Mouse (Mus musculus): Measurements from ENCODE around the gene Six2. TPM values are rescaled to one million over a fixed set of nuclear protein-coding genes. Genes with fewer than 3 reads are reported as not detected.
"Not testable (repeated sequence)": the region's sequence is repeated elsewhere in the genome, so short reads cannot be mapped to it uniquely, and the experiment has no call there.

The Six2 gene
- total and polyA plus RNA-seq, 2 experiments from 2014 or later = 0.08 to 0.10 TPM

DNA sequence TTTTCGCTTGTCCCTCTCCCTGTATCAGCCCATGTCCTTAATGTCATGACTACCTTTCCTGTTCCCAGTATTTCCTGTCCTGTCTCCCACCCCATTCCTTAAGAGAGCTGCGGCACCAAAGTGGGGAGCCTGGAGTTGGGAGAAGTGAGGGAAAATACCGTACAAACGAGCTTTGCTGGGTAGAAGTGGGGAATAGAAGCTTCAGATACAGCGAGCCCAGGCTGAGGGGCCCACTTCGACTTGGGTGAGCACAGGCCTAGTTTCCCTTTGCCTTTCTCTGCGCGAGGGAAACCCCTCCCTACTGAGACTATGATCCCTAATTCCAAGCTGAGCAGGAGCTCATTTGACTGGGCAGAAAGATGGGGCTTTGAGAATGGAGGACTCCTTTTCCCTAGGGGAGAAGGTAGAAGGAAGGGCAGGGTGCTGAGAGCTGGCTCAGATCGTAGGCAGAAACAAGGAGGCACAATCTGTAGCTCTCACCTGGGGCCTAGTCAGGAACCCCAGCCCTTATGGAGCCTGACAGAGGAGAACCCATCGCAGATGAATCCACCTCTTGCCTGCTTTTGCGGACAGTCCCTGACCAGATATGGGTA is 2.3 kb downstream of the Six2 start:
- Histone ChIP-seq H3K4me2 (ENCODE audit: low read depth, low read length) (no peak overlapping the region), H3K4me3 (ENCODE audit: low read depth, low read length) (no peak overlapping the region), H3K27ac (ENCODE audit: low read depth) (no peak overlapping the region), H3K9ac (replicated peaks; ENCODE audit: low read depth, low read length) (no peak overlapping the region), H3K27me3 (ENCODE audit: control insufficient read depth, insufficient read depth, low read length) (peaks cover 98% of the 10 kb centered on the region), H3K36me3 (replicated peaks; ENCODE audit: control insufficient read depth, insufficient read depth, low read length) (no peaks in the 10 kb centered on the region), H3K4me1 (ENCODE audit: control insufficient read depth, insufficient read depth) (peaks cover 12% of the 10 kb centered on the region; the same call in 1 of the 2 replicates), H3K9me3 (replicated peaks; ENCODE audit: control insufficient read depth, low read length) (no peaks in the 10 kb centered on the region)
- DNase-seq (ENCODE audit: low spot score) (no peak), ATAC-seq (ENCODE audit: insufficient read depth, low read depth) (no peak)
- 11% methylated on average over 11 of the region's 11 CpGs for WGBS
- TF ChIP-seq EP300 (IDR thresholded peaks at IDR 0.05; ENCODE audit: low read depth) (no peak), CTCF (IDR thresholded peaks at IDR 0.05; ENCODE audit: low read depth) (no peak)

DNA sequence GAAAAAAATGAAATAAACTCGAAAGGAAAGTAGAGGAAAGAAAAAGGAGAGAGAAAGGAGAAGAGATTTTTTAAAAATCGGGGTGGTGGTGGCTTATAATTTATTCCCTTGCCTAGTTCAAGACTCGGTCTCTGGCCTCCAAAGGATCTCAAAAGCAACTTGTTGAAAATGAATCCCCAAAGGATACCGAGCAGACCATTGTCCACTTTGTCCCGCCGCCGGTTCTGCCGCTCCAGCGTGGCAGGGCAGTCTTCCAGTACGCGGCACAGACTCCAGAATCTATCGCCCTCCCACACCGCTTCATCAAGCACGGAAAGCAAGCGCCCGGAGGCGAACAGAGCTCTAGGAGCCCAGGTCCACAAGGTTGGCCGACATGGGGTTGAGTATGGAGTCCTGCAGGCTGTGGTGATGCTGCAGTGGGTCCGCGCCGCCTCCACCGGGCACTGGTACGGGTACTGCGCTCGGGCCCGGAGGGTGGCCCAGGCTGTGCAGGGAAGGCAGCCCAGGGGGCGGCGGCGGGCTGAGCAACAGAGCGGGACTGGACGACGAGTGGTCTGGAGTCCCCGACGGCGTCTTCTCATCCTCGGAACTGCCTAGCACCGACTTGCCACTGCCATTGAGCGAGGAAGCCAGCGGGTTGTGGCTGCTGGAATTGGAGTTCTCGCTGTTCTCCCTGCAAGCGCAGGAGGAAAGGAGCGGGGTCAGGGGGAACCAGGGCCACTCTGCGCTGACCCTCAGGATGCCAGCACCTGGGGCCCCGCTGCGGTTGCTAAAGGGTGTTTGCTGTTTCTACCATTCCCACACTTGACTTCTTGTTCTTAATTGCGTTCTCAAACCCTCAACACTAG is 3.0 kb downstream of the Six2 start:
- H3K9me3 ChIP-seq (replicated peaks; ENCODE audit: control insufficient read depth, low read length) = no peaks in the 10 kb centered on the region
- no peak overlapping the region for H3K9ac ChIP-seq (replicated peaks; ENCODE audit: low read depth, low read length)
- WGBS = 2% methylated on average over 46 of the region's 46 CpGs
- peaks cover 12% of the 10 kb centered on the region; the same call in 1 of the 2 replicates for H3K4me1 ChIP-seq (ENCODE audit: control insufficient read depth, insufficient read depth)
- H3K4me2 ChIP-seq (ENCODE audit: low read depth, low read length) = no peak overlapping the region
- H3K27ac ChIP-seq (ENCODE audit: low read depth) = no peak overlapping the region
- 0 out of 2 replicates have a peak overlapping the region, but pooled peaks have one; percentile 12 for H3K4me3 ChIP-seq (ENCODE audit: low read depth, low read length)
- no peaks in the 10 kb centered on the region for H3K36me3 ChIP-seq (replicated peaks; ENCODE audit: control insufficient read depth, insufficient read depth, low read length)
- TF ChIP-seq CTCF (IDR thresholded peaks at IDR 0.05; ENCODE audit: low read depth) (no peak), EP300 (IDR thresholded peaks at IDR 0.05; ENCODE audit: low read depth) (no peak)
- ATAC-seq (ENCODE audit: insufficient read depth, low read depth) (no peak), DNase-seq (ENCODE audit: low spot score) (no peak)
- peaks cover 98% of the 10 kb centered on the region for H3K27me3 ChIP-seq (ENCODE audit: control insufficient read depth, insufficient read depth, low read length)

DNA sequence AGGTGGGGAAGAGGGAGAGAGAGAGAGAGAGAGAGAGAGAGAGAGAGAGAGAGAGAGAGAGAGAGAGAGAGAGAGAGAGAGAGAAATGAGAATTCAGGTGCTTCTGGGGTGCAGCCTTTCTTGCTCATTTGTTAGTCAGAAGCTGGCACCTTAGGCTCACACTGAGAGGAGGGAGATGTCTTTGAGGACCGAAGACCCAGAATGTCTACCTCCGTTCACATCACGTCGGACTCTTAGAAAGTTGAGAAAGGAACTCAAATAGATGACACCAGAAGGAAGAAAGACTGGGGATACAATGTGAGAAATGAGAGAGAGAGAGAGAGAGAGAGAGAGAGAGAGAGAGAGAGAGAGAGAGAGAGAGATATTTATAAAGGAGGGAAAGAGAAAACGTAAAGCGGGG is 3.6 kb downstream of the Six2 start:
- peaks cover 12% of the 10 kb centered on the region; the same call in 1 of the 2 replicates for H3K4me1 ChIP-seq (ENCODE audit: control insufficient read depth, insufficient read depth)
- H3K9me3 ChIP-seq (replicated peaks; ENCODE audit: control insufficient read depth, low read length); DNase-seq (ENCODE audit: low spot score); H3K4me2 ChIP-seq (ENCODE audit: low read depth, low read length); H3K9ac ChIP-seq (replicated peaks; ENCODE audit: low read depth, low read length); H3K4me3 ChIP-seq (ENCODE audit: low read depth, low read length); ATAC-seq (ENCODE audit: insufficient read depth, low read depth); H3K27ac ChIP-seq (ENCODE audit: low read depth); H3K36me3 ChIP-seq (replicated peaks; ENCODE audit: control insufficient read depth, insufficient read depth, low read length): not testable (repeated sequence)
- peaks cover 98% of the 10 kb centered on the region for H3K27me3 ChIP-seq (ENCODE audit: control insufficient read depth, insufficient read depth, low read length)
- 4% methylated on average over 6 of the region's 6 CpGs for WGBS

DNA sequence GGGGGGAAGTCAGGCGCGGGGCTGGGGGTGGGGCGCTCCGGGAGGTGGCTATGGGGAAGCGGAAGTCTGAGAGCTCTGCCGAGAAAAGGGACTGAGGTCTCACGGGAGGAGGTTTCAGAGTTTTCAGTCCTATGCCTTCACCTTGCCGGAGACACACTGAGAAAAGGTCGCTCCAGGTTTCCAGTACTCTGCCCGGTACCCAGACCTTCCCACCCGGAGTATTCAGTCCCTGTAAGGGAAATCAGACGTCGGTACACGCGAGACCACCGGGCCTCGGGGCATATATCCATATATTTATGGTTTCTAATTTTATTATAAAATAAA is 4.1 kb downstream of the Six2 start:
- Histone ChIP-seq H3K27me3 (ENCODE audit: control insufficient read depth, insufficient read depth, low read length) (peaks cover 98% of the 10 kb centered on the region), H3K9ac (replicated peaks; ENCODE audit: low read depth, low read length) (no peak overlapping the region), H3K4me2 (ENCODE audit: low read depth, low read length) (no peak overlapping the region), H3K4me1 (ENCODE audit: control insufficient read depth, insufficient read depth) (peaks cover 12% of the 10 kb centered on the region; the same call in 1 of the 2 replicates), H3K27ac (ENCODE audit: low read depth) (no peak overlapping the region), H3K9me3 (replicated peaks; ENCODE audit: control insufficient read depth, low read length) (no peaks in the 10 kb centered on the region), H3K4me3 (ENCODE audit: low read depth, low read length) (no peak overlapping the region), H3K36me3 (replicated peaks; ENCODE audit: control insufficient read depth, insufficient read depth, low read length) (no peaks in the 10 kb centered on the region)
- 1% methylated on average over 17 of the region's 17 CpGs for WGBS
- ATAC-seq (ENCODE audit: insufficient read depth, low read depth) = no peak
- DNase-seq (ENCODE audit: low spot score) = no peak
- TF ChIP-seq CTCF (IDR thresholded peaks at IDR 0.05; ENCODE audit: low read depth) (no peak), EP300 (IDR thresholded peaks at IDR 0.05; ENCODE audit: low read depth) (no peak)

DNA sequence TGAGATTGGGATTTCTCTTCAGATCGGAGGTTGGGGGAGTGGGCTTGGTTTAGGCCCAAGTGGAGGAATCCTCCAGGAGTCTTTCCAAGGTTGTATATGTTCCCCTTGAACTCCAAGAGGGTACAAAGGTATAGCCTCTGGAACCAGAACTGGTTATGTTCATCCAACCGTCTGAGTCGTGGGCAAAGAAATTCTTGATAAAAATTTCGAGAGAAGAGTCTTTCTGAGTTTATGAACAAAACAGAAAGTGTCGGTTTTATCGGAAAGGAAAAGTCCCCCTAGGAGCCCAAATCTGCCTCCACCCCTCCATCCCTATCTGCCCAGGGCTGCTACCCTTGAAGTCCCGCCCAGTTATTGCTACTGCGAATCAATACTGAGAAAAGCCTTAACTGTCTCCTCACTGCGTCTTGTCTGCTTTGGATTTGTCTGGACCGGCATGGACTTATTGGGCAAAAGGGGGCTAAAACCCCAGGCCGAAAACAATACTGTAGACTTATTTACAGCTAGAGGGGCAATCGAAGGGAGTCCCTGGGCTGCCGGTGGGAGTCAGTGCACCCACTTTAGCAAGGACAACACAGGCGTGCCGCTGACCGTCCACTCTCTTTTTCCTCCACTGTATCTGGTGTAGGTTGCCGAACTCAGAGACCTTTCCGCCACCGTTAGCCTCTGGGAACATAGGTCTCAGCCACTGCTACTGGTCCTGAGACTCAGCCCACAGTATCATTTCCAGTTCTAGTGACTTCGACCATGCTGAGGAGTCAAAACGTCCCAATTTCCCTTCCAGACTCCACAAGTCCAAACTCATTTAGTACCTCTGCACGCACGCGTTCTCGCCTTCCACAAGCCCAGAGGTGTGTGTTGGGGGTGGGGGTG is 4.7 kb downstream of the Six2 start:
- ATAC-seq (ENCODE audit: insufficient read depth, low read depth) (no peak), DNase-seq (ENCODE audit: low spot score) (no peak)
- TF ChIP-seq EP300 (IDR thresholded peaks at IDR 0.05; ENCODE audit: low read depth) (no peak), CTCF (IDR thresholded peaks at IDR 0.05; ENCODE audit: low read depth) (no peak)
- H3K4me1 ChIP-seq (ENCODE audit: control insufficient read depth, insufficient read depth) = peaks cover 12% of the 10 kb centered on the region; the same call in 1 of the 2 replicates
- H3K9me3 ChIP-seq (replicated peaks; ENCODE audit: control insufficient read depth, low read length) = no peaks in the 10 kb centered on the region
- no peak overlapping the region for H3K9ac ChIP-seq (replicated peaks; ENCODE audit: low read depth, low read length)
- no peak overlapping the region for H3K27ac ChIP-seq (ENCODE audit: low read depth)
- 5% methylated on average over 25 of the region's 25 CpGs for WGBS
- H3K4me3 ChIP-seq (ENCODE audit: low read depth, low read length) = no peak overlapping the region
- peaks cover 98% of the 10 kb centered on the region for H3K27me3 ChIP-seq (ENCODE audit: control insufficient read depth, insufficient read depth, low read length)
- no peak overlapping the region for H3K4me2 ChIP-seq (ENCODE audit: low read depth, low read length)
- no peaks in the 10 kb centered on the region for H3K36me3 ChIP-seq (replicated peaks; ENCODE audit: control insufficient read depth, insufficient read depth, low read length)

All from heart, postnatal 0 days (tissue).